Mouse (Mus musculus): Measurements from ENCODE around the gene Tgfa. TPM values are rescaled to one million over a fixed set of nuclear protein-coding genes. Genes with fewer than 3 reads are reported as not detected.

Tgfa gene
- total and polyA plus RNA-seq, 3 experiments: 7.8 to 9.1 TPM; not detected in 1

GRCm38 (mm10) chr6:86153436-86153990 lies 41.5 kb upstream of the Tgfa start:
- no peak for DNase-seq (ENCODE audit: low read depth, low spot score)
- Histone ChIP-seq H3K4me1 (ENCODE audit: control insufficient read depth in 1 of 2, insufficient read depth in 2 of 2, low read length in 2 of 2) (peaks cover 0 to 1% of the 10 kb centered on the region in 2 experiments; a peak in 1 of 4 replicates), H3K9ac (ENCODE audit: control insufficient read depth, low read depth, low read length, poor library complexity, severe bottlenecking) (no peak overlapping the region), H3K9me3 (replicated peaks; ENCODE audit: insufficient read depth, low read length) (no peaks in the 10 kb centered on the region), H3K27ac (ENCODE audit: control insufficient read depth, low read depth, low read length) (no peak overlapping the region), H3K27me3 (ENCODE audit: control insufficient read depth in 1 of 2, insufficient read depth in 2 of 2, low read length in 2 of 2) (peaks cover 0 to 3% of the 10 kb centered on the region in 2 experiments; a peak in 3 of 4 replicates), H3K4me3 (ENCODE audit: control insufficient read depth in 1 of 2, insufficient read depth in 1 of 2, low read depth in 2 of 2, low read length in 2 of 2) (no peak overlapping the region), H3K36me3 (ENCODE audit: control insufficient read depth in 1 of 2, insufficient read depth in 2 of 2, low read length in 2 of 2) (no peaks in the 10 kb centered on the region), H3K79me2 (ENCODE audit: control insufficient read depth, insufficient read depth, low read length, poor library complexity) (no peaks in the 10 kb centered on the region)
- TF ChIP-seq JUND (IDR thresholded peaks at IDR 0.05; ENCODE audit: low read depth, low read length) (no peak), E2F4 (IDR thresholded peaks at IDR 0.05; ENCODE audit: borderline replicate concordance, low read depth, low read length) (no peak), POLR2AphosphoS5 (IDR thresholded peaks at IDR 0.05; ENCODE audit: borderline replicate concordance, low read depth, low read length) (no peak), RCOR1 (IDR thresholded peaks at IDR 0.05; ENCODE audit: low read depth, low read length) (no peak), ZC3H11A (IDR thresholded peaks at IDR 0.05; ENCODE audit: low read depth, low read length) (no peak), ETS1 (IDR thresholded peaks at IDR 0.05; ENCODE audit: low read depth, low read length) (no peak), RAD21 (IDR thresholded peaks at IDR 0.05; ENCODE audit: low read depth, low read length) (no peak), MAX (IDR thresholded peaks at IDR 0.05; ENCODE audit: low read length) (no peak), MYB (IDR thresholded peaks at IDR 0.05; ENCODE audit: low read depth, low read length) (no peak), MXI1 (IDR thresholded peaks at IDR 0.05; ENCODE audit: low read depth, low read length) (no peak), KAT2A (conservative IDR thresholded peaks at IDR 0.05; ENCODE audit: low read depth, low read length) (no peak), CHD2 (IDR thresholded peaks at IDR 0.05; ENCODE audit: low read length) (no peak), SIN3A (IDR thresholded peaks at IDR 0.05; ENCODE audit: low read length) (no peak)

DNA sequence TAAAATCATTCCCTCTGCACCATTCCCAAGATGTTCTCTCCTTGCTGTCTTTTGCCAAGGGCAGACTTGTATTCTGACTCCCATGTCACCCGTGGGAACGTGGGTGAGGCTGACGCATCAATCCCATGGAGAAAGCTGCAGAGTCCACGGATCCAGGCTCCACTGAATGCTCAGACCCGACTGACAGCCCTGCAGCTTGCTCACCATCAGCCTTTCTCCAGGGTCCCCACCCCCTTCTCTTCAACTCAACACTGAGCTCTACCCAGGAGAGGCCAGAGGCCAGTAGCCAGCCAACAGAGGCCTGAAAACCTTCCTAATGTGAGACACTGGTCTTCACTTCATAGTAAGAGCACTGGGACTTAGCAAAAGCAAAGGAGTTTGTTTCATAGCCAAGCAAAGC lies 41.0 kb upstream of the Tgfa start:
- Histone ChIP-seq H3K9ac (ENCODE audit: control insufficient read depth, low read depth, low read length, poor library complexity, severe bottlenecking) (no peak overlapping the region), H3K4me3 (ENCODE audit: control insufficient read depth in 1 of 2, insufficient read depth in 1 of 2, low read depth in 2 of 2, low read length in 2 of 2) (no peak overlapping the region), H3K4me1 (ENCODE audit: control insufficient read depth in 1 of 2, insufficient read depth in 2 of 2, low read length in 2 of 2) (no peaks in the 10 kb centered on the region; a peak in 1 of 4 replicates), H3K36me3 (ENCODE audit: control insufficient read depth in 1 of 2, insufficient read depth in 2 of 2, low read length in 2 of 2) (no peaks in the 10 kb centered on the region), H3K79me2 (ENCODE audit: control insufficient read depth, insufficient read depth, low read length, poor library complexity) (no peaks in the 10 kb centered on the region), H3K9me3 (replicated peaks; ENCODE audit: insufficient read depth, low read length) (no peaks in the 10 kb centered on the region), H3K27ac (ENCODE audit: control insufficient read depth, low read depth, low read length) (no peak overlapping the region), H3K27me3 (ENCODE audit: control insufficient read depth in 1 of 2, insufficient read depth in 2 of 2, low read length in 2 of 2) (peaks cover 0 to 3% of the 10 kb centered on the region in 2 experiments; a peak in 3 of 4 replicates)
- TF ChIP-seq CTCF (IDR thresholded peaks at IDR 0.05 in 2 of 3, conservative IDR thresholded peaks at IDR 0.05 in 1 of 3; ENCODE audit: control insufficient read depth in 1 of 3, insufficient read depth in 1 of 3, low read depth in 2 of 3, low read length in 3 of 3, poor library complexity in 1 of 3, severe bottlenecking in 1 of 3): no peak
- TF ChIP-seq USF1 (IDR thresholded peaks at IDR 0.05; ENCODE audit: low read depth, low read length): no peak
- no peak for TF ChIP-seq CHD2 (IDR thresholded peaks at IDR 0.05; ENCODE audit: low read length)
- no peak for TF ChIP-seq ELF1 (IDR thresholded peaks at IDR 0.05; ENCODE audit: low read depth, low read length)
- no peak for TF ChIP-seq POLR2A (IDR thresholded peaks at IDR 0.05; ENCODE audit: control insufficient read depth in 1 of 2, insufficient read depth in 1 of 2, low read depth in 1 of 2, low read length in 2 of 2, poor library complexity in 1 of 2)
- TF ChIP-seq MYB (IDR thresholded peaks at IDR 0.05; ENCODE audit: low read depth, low read length): no peak
- no peak for TF ChIP-seq TAL1 (IDR thresholded peaks at IDR 0.05; ENCODE audit: low read length)
- TF ChIP-seq RCOR1 (IDR thresholded peaks at IDR 0.05; ENCODE audit: low read depth, low read length): no peak
- no peak for TF ChIP-seq HCFC1 (IDR thresholded peaks at IDR 0.05; ENCODE audit: low read depth, low read length)
- TF ChIP-seq MAX (IDR thresholded peaks at IDR 0.05; ENCODE audit: low read length): no peak
- TF ChIP-seq MXI1 (IDR thresholded peaks at IDR 0.05; ENCODE audit: low read depth, low read length): no peak
- TF ChIP-seq MAZ (IDR thresholded peaks at IDR 0.05; ENCODE audit: low read depth, low read length): no peak
- no peak for TF ChIP-seq MEF2A (IDR thresholded peaks at IDR 0.05; ENCODE audit: extremely low read depth, insufficient replicate concordance, low read depth, low read length, poor library complexity, severe bottlenecking)
- DNase-seq (ENCODE audit: low read depth, low spot score): no peak

Data from MEL (cell line).